Mouse (Mus musculus) lung, postnatal 14 days (tissue): ENCODE results near the gene Gpsm1.

Source experiments
- DNase-seq: peaks from one replicate; pipeline ENCODE4 v3.0.0; 2021

The Gpsm1 gene

GRCm38 (mm10) chr2:26315072-26315924 lies at the start of gene Gpsm1:
TSS of gene Gpsm1 (plus strand) at chr2:26315515.
- peak; percentile 89 for DNase-seq

- no peak for DNase-seq
These were observed 49.1 kb upstream of the Gpsm1 start for GRCm38 (mm10) chr2:26266066-26266742.

DNA sequence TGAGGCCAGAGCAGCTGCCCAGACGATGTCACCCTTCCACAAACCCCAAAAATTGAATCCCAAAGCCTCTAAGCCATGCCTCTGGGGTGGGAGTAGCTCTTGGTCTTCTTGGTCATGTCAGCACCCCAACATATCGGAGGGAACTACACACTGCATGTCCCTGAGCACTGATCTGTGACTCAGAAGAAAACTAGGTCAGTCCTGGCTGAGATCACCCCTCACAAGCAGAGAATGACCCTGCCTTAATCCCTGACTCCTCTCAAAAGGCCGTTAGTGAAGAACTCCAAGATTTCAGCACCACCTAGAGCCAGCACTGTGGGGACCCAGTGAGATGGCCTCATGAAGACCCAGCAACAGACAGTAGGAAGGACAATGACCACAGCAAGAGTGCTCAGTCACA lies 47.1 kb upstream of the Gpsm1 start:
- DNase-seq = no peak

GRCm38 (mm10) chr2:26273611-26274010 lies 41.7 kb upstream of the Gpsm1 start:
- peak; percentile 75 for DNase-seq

DNA sequence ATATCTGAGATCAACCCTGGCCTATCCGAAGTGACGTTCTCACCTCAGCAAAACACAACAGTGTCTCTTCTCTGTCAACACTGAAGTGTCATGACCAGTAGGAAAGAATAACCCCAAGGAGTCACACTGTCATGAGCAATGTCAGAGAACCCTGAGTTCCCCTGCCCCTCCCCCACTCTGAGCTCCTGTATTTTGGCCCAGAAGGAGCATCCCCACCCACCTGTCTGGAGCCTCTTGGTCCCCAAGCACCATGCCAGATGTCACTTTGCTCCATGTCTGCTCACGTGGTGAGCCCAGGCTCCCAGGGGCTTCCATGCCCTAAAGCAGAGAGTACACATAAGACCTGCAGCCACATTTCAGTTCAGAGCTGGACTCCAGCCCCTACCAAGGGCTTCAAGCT lies 35.6 kb upstream of the Gpsm1 start:
- DNase-seq = no peak

- DNase-seq = no peak
These were observed 34.7 kb upstream of the Gpsm1 start for GRCm38 (mm10) chr2:26280594-26280993.

DNA sequence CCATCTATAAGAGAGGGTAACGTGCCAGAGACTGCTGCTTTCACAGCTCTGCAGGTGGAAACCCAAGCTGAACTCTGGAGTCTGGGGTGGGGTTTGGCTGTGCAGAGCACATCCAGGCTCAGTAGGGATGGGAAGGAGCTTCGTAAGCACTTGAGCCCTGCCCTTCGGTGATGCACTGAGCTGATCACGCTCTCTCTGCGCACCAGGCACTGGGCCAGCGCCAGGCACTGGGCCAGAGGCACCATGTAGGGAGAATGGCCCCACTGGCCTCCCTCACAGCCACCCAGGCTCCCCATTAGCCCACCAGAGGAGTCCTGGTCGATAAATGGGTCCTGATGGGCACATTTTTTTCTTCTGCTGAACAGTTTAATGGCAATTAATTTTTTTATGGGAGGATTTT lies 29.5 kb upstream of the Gpsm1 start:
- peak; percentile 23 for DNase-seq

- DNase-seq = no peak
These were observed 28.9 kb upstream of the Gpsm1 start for GRCm38 (mm10) chr2:26286391-26286790.

- no peak for DNase-seq
These were observed 25.2 kb upstream of the Gpsm1 start for GRCm38 (mm10) chr2:26290133-26290532.

DNA sequence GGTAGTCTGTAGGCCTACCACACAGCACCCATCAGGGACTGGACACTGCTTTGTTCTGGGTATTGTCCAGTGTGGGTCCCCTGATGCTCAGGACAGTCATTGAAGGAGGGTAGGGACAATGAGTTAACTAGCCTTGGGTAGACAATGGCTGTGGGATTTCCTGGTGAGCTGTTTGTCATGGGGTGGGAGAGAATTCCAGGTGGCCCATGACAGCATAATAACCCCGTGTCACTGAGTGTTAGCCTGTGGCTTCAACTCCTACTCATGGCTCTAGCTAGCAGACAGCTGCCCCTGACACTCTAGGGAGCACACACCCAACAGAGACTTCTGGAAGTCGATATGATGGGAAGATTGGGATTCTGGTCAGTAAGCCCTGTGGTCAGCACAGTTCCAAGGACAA lies 20.9 kb upstream of the Gpsm1 start, which contains the start of gene Ccdc187:
Ccdc187 (minus strand) TSS at position 101 of the 400 bp plus-strand sequence.
- DNase-seq = no peak

- no peak for DNase-seq
These were observed 18.6 kb upstream of the Gpsm1 start for GRCm38 (mm10) chr2:26296606-26297195.

DNA sequence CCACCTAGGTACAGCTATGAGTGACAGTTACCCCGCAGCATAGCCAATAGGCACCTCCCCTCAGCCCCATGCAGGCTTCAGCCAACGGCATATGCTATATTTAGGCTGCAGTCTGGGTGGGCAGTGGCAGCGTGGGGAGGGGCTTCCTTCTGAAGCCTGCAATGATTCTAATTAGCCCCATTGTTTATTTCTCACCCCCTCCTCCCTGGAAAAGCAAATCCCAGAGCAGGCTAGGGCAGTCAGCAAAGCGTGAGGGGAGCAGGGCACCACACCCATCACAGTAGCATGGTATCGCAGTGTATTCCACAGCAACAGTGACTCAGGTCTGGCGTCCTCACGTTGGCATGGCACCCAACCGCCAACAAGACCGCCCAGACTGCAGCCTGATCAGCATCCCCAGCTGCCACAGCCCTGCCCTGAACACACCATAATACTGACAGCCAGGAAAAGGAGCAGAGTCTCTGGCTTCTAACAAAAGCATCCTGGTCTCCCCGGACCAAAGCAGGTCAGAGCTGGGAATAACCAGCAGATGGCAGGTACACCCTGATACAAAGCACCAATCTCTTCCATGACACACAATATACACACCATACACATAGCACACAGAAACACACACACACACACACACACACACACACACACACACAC lies 17.0 kb upstream of the Gpsm1 start:
- DNase-seq = no peak

DNA sequence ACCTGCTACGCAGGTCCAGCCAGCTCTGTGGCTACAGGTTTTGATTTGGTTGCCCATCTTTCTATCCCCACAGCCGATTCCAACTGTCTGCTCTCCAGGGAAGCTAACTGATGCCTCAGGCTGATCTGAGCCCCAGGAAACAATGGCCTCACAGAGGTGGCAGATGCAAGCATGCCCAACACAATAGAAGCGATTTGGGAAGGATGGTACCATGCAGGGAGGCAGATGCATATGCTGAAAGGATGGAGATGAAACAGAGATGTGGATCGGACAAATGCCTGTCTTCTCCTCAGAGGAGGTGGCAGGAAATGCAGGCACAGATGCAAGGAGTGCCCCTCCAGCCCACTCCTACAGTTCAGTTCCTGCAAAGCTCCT lies 16.5 kb upstream of the Gpsm1 start:
- DNase-seq = no peak

- no peak for DNase-seq
These were observed 16.0 kb upstream of the Gpsm1 start for GRCm38 (mm10) chr2:26299336-26299735.

DNA sequence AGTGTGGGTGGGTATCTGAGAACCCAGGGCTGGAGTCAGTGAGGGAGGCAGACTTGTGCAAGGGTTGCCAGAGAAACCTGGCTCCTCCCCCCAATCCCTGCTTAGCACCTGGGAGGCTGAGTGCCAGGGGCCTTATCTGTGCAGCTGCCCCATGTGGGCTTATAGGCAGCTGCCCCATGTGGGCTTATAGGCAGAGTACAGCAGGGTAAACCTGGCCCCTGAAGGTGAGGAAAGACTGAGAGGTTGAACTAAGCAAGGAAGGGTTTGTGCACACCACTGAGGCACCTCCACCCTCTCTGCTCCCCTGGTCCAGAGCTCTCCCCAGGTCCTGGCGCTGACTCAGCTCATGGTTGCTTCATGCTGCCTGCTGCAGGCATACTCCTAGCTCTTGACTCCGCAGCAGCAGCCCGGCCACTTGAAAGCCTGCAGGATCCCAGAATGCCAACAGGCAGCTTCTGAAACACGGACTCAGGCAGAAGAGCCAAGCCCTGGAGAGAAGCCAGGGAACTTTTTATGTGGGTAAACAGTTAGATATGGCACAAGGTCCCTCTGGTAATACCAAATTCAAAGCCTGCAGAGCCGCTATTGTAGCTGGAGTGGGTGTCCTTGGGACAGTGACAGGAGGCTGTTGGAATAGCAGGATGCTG lies 15.0 kb upstream of the Gpsm1 start:
- peak; percentile 40 for DNase-seq

- DNase-seq = peak; percentile 92
These were observed 14.5 kb upstream of the Gpsm1 start for GRCm38 (mm10) chr2:26300808-26301174.

DNA sequence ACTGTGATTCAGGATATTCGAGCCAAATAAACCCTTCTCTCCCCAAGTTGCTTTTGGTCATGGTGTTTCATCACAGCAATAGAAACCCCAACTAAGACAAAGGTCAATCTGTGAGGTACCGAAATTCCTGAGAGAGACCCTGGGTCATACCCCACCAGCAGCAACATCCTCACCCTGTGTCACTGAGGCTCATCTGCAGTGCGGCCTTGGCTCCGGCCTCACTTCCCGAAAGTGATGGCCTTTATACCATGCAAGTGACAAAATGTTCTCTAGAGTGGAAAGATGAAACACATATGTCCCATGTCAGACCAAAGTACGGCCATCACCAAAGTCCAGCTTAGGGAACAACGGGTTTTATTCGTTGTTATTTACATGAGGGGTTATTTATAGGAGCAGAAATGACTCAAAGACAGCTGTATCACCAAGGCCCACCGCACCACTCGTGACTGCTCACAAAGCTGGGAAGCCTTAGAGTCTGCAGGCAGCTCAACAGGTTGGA lies 13.3 kb upstream of the Gpsm1 start:
- peak; percentile 24 for DNase-seq

GRCm38 (mm10) chr2:26304711-26305110 lies 10.6 kb upstream of the Gpsm1 start:
- no peak for DNase-seq

- no peak for DNase-seq
These were observed 9.8 kb upstream of the Gpsm1 start for GRCm38 (mm10) chr2:26305555-26305954.

- no peak for DNase-seq
These were observed 8.6 kb upstream of the Gpsm1 start for GRCm38 (mm10) chr2:26306702-26307101.

GRCm38 (mm10) chr2:26309739-26310138 lies 5.6 kb upstream of the Gpsm1 start:
- DNase-seq = peak; percentile 62

GRCm38 (mm10) chr2:26311936-26312335 lies 3.4 kb upstream of the Gpsm1 start:
- DNase-seq = no peak

- peak; percentile 32 for DNase-seq
These were observed 2.5 kb upstream of the Gpsm1 start for GRCm38 (mm10) chr2:26312812-26313211.
